Mouse (Mus musculus) liver, adult 2 months (tissue): Measurements from ENCODE around the gene Cnih3.

Experiments
- CTCF ChIP-seq: fragments of 200-500 bp; IDR thresholded peaks from 2 replicates; pipeline ENCODE4 v1.5.1; 2011; ENCODE audit warnings: low read depth, low read length, control low read depth
- POLR2A ChIP-seq: fragments of 200-500 bp; IDR thresholded peaks from 2 replicates; pipeline ENCODE4 v1.6.1; 2011; ENCODE audit warnings: low read length, control low read depth; ENCODE audit not compliant: insufficient read depth; ENCODE audit errors: extremely low read depth

GRCm38 (mm10) chr1:181456911-181457310, 104.5 kb downstream of the Cnih3 start:
- TF ChIP-seq POLR2A (no peak), CTCF (no peak)
